Mouse (Mus musculus) bone marrow, adult 2 months (tissue): ENCODE measurements at regions not wholly inside any gene's neighbourhood (a gene's known extent, or its start where the extent isn't known, plus 50 kb on each side); places are given as distances from the start of the nearest gene placed in this dataset.

ENCODE experiments used
- CTCF ChIP-seq: fragments of 200-500 bp; IDR thresholded peaks from 2 replicates; pipeline ENCODE4 v1.5.1; 2011; ENCODE audit warnings: low read length, control low read depth; ENCODE audit not compliant: control insufficient read depth, insufficient read depth
- POLR2A ChIP-seq: fragments of 200-500 bp; IDR thresholded peaks from 2 replicates; pipeline ENCODE4 v1.6.1; 2011; ENCODE audit warnings: low read depth, mild to moderate bottlenecking, control low read depth, low read length, borderline replicate concordance; ENCODE audit not compliant: control insufficient read depth

- TF ChIP-seq POLR2A: no peak
- TF ChIP-seq CTCF: no peak
Observed at GRCm38 (mm10) chr7:73600776-73601175, 59.1 kb upstream of the Chd2 start.
